Mouse (Mus musculus) naive thymus-derived CD4-positive, alpha-beta T cell, adult 2 months (primary cell): Measurements from ENCODE around the gene Timm29.

Source experiments
- DNase-seq: peaks from one replicate; pipeline ENCODE4 v3.0.0-alpha.2; 2011; ENCODE audit warnings: low read depth

Gene Timm29

DNA sequence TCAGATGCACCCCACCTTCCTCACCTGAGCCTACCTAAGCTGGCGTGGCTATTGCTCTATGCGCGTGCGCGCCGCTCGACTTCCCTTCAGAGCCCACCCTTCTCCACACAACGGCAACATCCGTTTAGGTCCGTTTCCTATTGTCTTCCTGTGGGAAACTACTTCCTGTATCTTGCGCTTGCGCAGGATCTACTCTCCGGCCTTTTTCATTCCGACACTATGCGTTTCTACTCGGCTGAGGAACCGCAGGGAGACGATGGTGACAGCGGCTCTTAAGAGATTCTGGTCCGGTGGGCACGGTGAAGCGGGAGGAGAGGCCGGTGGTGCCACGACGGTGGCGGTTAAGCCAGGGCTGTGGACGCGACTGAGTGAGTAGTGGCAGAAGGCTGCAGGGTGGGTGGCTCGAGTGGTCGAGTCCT is at the start of gene Timm29, which contains the start of gene Yipf2:
TSS of gene Timm29 (plus strand) at position 20 of the 419 bp plus-strand sequence.
TSS of gene Yipf2 (minus strand) at position 126 of the 419 bp plus-strand sequence.
- DNase-seq = peak; percentile 96

- DNase-seq = no peak
These were observed 47.1 kb upstream of the Timm29 start for GRCm38 (mm10) chr9:21545351-21545915.

GRCm38 (mm10) chr9:21545916-21546788 is 46.4 kb upstream of the Timm29 start:
- peak; percentile 99 for DNase-seq

DNA sequence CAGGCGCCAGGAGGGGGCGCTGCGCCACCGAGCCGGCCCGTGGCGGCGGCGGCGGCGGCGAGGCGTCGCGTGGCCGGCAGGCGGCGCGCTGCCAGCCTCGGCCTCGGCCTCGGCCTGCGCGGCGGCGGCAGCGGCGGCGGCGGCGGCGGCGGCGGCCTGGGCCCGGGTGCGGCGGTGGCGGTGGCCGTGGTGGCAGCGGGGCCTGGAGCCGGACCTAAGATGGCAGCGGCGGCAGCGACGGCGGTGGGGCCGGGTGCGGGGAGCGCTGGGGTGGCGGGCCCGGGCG is 45.8 kb upstream of the Timm29 start, which contains the start of gene Carm1:
TSS of gene Carm1 (plus strand) at position 106 of the 286 bp plus-strand sequence.
- no peak for DNase-seq

DNA sequence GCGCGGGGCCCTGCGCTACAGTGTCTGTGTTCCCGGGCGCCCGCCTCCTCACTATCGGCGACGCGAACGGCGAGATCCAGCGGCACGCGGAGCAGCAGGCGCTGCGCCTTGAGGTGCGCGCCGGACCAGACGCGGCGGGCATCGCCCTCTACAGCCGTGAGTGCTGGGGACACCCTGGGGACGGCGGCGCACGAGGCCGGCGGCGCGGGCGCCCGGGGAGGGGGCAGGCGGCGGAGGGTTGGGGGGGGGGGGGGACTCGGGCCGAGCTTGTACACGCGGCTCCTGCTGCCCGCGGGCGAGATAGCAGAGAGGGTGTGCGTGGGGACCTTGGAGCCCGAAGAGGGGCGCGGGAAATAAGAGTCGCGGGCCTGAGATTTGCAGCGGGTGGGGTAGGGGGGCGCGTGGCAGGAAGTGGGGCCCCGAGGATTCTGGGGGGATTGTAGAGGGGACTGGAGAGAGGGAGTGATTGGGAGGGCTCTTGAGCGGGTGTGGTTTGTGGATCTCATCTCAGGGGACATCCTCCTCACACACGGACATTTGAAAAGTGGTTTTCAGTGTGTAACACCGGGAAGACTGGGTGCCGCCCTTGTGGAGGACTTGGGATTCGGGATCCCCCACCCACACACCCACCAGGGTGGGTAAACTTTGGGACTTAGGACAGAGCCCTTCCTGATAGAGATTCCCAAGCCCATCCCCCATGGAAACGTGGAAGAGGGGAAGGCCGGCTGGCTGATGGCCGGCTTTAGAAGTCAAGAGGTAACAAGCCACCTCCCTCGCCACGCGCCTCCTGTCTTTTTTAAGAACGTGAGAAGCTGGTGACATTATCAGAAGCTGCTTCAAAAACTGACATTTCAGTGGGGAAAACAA is 45.2 kb upstream of the Timm29 start:
- peak; percentile 80 for DNase-seq

- DNase-seq = no peak
These were observed 41.5 kb upstream of the Timm29 start for GRCm38 (mm10) chr9:21551049-21551448.

DNA sequence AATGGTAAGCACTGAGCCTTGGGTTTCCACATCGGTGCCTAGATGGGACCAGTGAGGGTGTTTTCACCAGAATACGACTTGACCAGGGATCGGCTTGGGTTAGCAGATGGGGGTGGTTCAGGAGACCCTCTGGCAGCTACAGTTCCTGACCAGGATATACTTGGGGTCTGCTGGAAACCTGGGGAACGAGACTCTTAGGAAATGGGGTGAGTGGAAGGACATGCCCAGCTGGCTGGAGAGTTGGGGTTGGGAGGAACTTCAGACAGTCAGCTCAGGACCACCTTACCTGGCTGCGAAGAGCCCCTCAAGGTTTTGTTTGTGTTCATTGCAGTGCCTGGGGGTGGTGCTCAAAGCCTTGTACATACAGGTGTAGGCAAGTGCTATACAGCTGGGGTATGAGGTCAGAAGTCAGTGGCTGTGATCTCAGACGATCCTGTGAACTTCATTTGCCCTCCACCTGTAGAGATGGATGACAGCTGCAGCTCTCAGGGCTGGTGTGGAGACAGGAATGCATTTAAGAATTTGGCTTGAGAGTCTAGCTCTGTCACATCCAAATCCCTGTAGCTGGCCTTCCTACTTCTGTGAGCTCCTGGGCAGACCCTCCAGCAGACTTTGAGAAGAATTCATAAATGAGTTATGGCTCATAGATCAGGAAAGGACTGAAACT is 38.8 kb upstream of the Timm29 start:
- no peak for DNase-seq

DNA sequence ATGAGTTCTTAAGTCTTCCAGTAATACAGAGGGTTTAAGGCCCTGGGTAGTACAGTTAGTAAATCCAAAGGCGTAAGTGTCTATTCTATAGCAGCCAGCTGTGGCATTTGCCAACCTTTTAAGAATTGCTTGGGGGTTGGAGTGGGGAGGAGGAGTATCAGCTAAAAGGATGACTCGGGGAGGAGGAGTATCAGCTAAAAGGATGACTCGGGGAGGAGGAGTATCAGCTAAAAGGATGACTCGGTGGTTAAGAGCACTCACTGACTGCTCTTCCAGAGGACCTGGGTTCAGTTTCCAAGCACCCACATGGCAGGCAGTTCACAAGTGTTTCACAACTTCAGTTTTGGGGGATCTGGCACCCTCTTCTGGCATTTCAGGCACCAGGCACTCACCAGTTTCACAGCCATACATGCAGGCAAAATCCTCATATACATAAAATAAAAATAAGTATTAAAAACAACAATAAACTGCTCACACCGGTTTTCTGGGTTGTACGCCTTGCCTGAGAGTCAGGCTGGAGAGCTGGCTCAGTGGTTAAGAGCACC is 37.3 kb upstream of the Timm29 start:
- DNase-seq = no peak

GRCm38 (mm10) chr9:21556996-21557395 is 35.5 kb upstream of the Timm29 start:
- DNase-seq = no peak

DNA sequence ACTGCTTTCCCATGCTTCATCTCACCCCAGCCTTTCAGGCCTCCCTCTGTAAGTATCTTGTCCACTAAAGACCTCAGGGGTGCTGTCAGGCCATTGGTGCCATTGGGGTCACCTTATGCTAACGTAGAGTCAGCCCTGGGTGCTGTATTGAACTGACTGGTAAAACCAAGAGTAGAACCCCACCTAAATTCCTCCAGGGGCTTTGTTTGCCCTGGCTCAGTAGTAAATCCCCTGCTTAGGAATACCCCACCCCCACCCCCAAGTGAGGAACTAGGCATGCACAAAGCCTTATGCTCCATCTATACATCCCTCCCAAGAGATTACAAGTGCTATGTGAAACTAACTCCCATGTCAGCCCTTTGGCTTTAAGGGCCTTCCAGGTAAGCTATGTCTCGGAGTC is 35.0 kb upstream of the Timm29 start:
- no peak for DNase-seq

- no peak for DNase-seq
These were observed 34.2 kb upstream of the Timm29 start for GRCm38 (mm10) chr9:21558366-21558765.

- no peak for DNase-seq
These were observed 33.4 kb upstream of the Timm29 start for GRCm38 (mm10) chr9:21559151-21559550.

GRCm38 (mm10) chr9:21564420-21564819 is 28.1 kb upstream of the Timm29 start:
- DNase-seq = no peak

GRCm38 (mm10) chr9:21565004-21565586 is 27.4 kb upstream of the Timm29 start:
- DNase-seq = no peak

GRCm38 (mm10) chr9:21566538-21566937 is 26.0 kb upstream of the Timm29 start:
- no peak for DNase-seq

DNA sequence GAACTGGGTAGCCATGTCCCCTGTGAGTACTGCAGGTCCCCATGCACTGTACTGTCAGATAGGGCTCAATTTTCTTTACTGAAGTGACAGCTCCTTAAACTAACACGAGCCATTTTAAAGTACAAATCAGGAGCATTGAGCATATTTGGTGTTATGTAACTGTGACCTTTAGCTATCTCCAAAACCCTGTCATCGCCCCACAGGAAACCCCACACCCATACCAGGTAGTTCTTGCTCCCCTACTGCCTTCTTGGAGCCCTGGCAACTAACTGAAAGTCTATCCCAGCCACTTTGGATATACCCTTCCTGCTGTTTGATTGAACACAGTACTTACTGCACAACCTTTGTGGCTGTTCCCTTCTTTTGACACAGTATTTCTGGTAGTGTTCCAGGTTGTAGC is 25.5 kb upstream of the Timm29 start:
- DNase-seq = no peak

GRCm38 (mm10) chr9:21568657-21569255 is 23.8 kb upstream of the Timm29 start:
- DNase-seq = no peak

GRCm38 (mm10) chr9:21574012-21574801 is 18.3 kb upstream of the Timm29 start:
- no peak for DNase-seq

GRCm38 (mm10) chr9:21575253-21575652 is 17.3 kb upstream of the Timm29 start:
- no peak for DNase-seq

DNA sequence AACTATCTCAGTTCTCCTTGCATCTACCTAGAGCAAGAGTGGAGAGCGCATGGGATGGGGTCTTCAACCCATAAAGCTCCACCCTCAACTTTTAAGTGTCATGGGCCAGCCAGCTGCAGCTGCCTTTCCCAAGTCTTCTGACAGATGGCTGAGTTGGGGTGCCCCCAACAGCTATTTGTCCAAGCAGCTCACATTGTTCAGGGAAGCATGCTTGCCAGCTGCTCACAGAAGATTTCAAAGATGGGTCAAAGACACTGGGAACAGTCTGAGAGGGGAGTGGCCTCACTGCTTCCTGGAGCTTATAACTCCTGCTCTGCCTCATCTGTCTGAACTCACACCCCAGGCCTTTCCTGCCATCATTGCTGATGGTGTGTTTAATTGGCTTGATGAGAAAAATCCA is 16.2 kb upstream of the Timm29 start:
- no peak for DNase-seq
